Mouse (Mus musculus): ENCODE measurements around the gene Smyd1. TPM values are rescaled to one million over a fixed set of nuclear protein-coding genes. Genes with fewer than 3 reads are reported as not detected.
A peak's percentile ranks its signal among the peaks of the same experiment; 100 is the strongest.
"Not testable (repeated sequence)": the region's sequence is repeated elsewhere in the genome, so short reads cannot be mapped to it uniquely, and the experiment has no call there.

Smyd1 gene
- polyA plus RNA-seq, 1 experiment: not detected

DNA sequence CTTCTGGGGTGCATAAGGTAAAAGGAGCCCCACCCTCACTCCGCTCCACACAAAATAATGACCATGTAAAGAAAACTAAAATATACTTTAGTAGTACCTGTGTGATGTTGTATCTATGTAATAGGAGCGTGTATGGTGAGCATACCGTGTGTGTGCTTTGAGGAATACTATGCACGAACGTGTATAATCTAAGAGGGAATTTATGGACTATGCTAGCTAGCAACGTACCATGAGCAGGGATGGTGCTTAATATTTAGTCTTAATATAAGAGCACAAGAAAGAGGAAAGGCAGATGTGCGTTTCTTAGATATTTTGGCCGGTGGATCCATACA lies 51.0 kb downstream of the Smyd1 start:
- TF ChIP-seq CTCF (IDR thresholded peaks at IDR 0.05; ENCODE audit: insufficient read depth, low read depth, low read length) (no peak), POLR2A (IDR thresholded peaks at IDR 0.05; ENCODE audit: insufficient read depth, low read depth, low read length) (no peak)
- 1% methylated on average over 8 of the region's 8 CpGs for WGBS

DNA sequence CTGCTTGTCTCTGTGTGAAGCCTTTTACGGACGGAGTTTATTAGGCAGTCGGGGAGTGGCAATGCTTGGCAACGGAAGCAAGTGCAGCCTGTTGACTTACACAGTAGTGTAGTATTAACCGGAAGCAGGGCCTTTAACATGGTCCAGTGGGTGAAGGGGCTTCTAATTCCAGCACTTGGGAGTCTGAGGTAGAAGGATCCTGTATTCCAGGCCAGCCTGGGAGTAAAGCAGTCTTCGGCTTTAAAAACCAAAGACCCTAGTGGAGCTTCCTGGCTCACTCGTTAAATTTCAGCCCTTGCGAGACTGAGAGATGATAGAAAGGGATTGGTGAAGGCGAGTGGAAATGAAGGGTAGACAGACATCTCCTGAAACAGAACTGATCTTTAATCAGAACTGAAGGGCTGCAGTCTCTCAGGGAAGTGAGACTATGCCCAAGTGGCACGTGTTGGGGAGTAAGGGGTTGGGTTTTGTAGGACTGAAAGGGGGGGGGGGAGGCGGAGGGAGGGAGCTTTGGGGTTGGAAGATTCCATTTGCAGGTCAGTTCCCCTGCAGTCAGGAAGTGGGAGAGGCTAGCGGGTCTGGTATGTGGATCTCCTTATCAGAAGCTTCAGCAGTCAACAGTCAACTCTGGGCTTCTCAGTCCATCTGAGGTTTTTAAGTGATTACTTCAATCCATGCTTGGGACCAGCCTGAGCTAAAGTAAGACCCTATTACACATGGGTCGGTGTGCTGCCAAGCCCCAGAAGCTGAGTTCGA lies 51.6 kb downstream of the Smyd1 start:
- WGBS: 24% methylated on average over 14 of the region's 14 CpGs
- peak overlapping the region; percentile 3; the same call in 1 of the 2 replicates for H3K27ac ChIP-seq (ENCODE audit: insufficient read depth, low read depth, low read length)
- no peaks in the 10 kb centered on the region for H3K4me1 ChIP-seq (ENCODE audit: control insufficient read depth, insufficient read depth, low read length)
- no peak for TF ChIP-seq POLR2A (IDR thresholded peaks at IDR 0.05; ENCODE audit: insufficient read depth, low read depth, low read length)
- no peak for TF ChIP-seq CTCF (IDR thresholded peaks at IDR 0.05; ENCODE audit: insufficient read depth, low read depth, low read length)
- peak overlapping the region; percentile 33 for H3K4me3 ChIP-seq (ENCODE audit: insufficient read depth, low read depth, low read length)

More for the DNA sequence above, 51.0 kb downstream of the Smyd1 start:
- Histone ChIP-seq H3K4me3 (ENCODE audit: insufficient read depth, low read depth, low read length) (peak overlapping the region; percentile 98), H3K27ac (ENCODE audit: insufficient read depth, low read depth, low read length) (peak overlapping the region; percentile 3; the same call in 1 of the 2 replicates), H3K4me1 (ENCODE audit: control insufficient read depth, insufficient read depth, low read length) (no peaks in the 10 kb centered on the region)

DNA sequence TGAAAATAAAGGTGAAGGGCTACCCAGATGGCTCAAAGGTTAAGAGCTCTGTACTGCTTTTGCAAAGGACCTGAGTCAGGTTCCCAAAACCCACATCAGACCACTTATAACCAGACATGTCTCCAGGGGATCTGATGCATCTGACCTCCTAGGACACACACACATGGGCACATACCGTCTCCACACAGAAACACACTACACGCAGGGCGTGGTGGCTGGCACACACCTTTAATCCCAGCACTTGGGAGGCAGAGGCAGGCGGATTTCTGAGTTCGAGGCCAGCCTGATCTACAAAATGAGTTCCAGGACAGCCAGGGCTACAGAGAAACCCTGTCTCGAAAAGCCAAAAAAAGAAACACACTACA lies 52.4 kb downstream of the Smyd1 start:
- not testable (repeated sequence) for H3K4me1 ChIP-seq (ENCODE audit: control insufficient read depth, insufficient read depth, low read length); H3K4me3 ChIP-seq (ENCODE audit: insufficient read depth, low read depth, low read length); H3K27ac ChIP-seq (ENCODE audit: insufficient read depth, low read depth, low read length)
- WGBS: 96% methylated on average over 6 of the region's 6 CpGs

DNA sequence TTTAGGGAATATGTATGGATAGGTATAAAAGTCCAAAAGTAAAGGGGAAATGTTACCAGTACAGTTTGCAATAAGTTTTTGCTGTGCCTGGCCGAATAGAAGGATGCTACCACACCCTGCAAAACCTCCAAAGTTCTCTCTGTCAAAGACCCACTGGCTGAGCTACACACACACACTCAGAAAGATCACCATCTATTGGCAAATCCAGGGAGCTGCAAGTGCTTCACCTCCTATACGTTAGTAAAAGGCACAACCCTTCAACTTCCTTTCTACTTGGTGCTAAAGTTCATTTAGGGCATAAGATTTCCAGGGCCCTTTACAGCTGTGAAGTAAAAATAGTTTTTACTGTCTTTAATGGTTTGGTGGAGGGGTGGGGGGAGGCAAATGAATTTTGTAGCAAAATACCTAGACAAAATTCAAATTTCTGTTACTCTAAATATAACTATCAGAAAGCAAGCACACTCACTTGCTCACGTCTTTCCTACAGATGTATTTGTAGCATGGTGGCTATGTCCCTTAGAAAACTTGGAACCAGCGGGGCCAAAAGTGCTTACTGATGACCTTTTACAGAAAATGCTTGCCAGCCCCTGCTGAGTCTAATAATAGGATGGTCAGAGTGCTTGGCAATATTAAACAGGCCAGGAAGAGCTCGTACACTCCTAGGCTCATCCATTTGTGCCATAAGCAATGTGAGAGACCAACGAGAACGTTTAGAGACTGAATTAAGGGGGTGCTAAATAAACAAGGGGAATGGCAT lies 52.9 kb downstream of the Smyd1 start:
- H3K4me1 ChIP-seq (ENCODE audit: control insufficient read depth, insufficient read depth, low read length): no peaks in the 10 kb centered on the region
- no peak overlapping the region for H3K27ac ChIP-seq (ENCODE audit: insufficient read depth, low read depth, low read length)
- 66% methylated on average over 7 of the region's 7 CpGs for WGBS
- no peak overlapping the region for H3K4me3 ChIP-seq (ENCODE audit: insufficient read depth, low read depth, low read length)
- TF ChIP-seq POLR2A (IDR thresholded peaks at IDR 0.05; ENCODE audit: insufficient read depth, low read depth, low read length) (no peak), CTCF (IDR thresholded peaks at IDR 0.05; ENCODE audit: insufficient read depth, low read depth, low read length) (no peak)

DNA sequence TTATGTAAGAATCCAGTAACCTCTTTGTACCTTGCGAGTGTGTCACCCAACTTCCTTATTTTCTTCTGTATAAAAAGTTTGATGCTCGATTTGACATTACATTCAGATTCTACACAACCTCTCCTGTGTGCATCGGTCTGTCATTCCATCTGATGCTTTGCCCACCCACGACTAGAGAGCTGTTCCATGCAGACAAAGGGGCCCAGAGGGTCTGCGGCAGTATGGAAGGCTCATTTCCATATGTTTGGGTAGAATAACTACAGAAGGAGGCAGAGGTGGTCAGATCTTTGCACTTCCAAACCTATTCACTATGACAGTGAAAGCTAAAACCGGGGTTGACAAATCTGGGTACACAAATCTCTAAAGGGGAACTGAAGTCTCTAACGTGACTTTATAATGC lies 54.4 kb downstream of the Smyd1 start:
- not testable (repeated sequence) for H3K4me1 ChIP-seq (ENCODE audit: control insufficient read depth, insufficient read depth, low read length); H3K4me3 ChIP-seq (ENCODE audit: insufficient read depth, low read depth, low read length); H3K27ac ChIP-seq (ENCODE audit: insufficient read depth, low read depth, low read length)
- WGBS: 68% methylated on average over 7 of the region's 7 CpGs

DNA sequence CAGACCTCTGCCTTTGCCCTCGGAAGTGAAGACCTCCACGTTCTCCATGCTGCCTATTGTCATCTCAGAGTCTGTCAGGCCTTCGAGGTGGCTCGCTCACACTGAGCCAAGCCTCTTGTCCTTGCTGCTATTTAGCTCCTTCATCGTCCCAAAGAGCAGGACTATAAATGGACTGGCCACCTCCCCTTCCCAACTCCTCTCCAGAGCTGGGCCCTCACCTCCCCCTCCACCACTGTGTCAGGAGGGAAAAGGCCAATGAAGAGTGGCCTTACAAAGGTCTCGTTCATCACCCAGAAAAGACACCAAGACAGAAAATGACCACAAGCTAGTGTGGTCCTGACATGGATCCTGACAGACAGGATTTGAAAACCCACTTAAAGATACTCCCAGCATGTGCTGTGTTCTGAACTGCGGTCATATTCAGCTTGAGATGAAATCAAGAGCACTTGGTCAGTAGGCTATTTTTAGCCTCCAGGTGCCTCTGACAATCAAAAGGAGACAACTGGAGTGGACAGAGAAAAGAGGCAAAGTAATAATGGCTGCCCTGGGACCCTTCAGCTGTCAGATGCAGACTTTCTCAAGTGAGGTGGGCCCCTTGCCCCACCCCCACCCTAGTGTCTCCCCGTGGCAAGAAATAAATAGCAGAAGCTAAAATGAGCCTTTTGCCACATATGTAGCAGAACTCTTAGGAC lies 59.7 kb downstream of the Smyd1 start:
- TF ChIP-seq POLR2A (IDR thresholded peaks at IDR 0.05; ENCODE audit: insufficient read depth, low read depth, low read length) (no peak), CTCF (IDR thresholded peaks at IDR 0.05; ENCODE audit: insufficient read depth, low read depth, low read length) (no peak)
- no peak overlapping the region for H3K27ac ChIP-seq (ENCODE audit: insufficient read depth, low read depth, low read length)
- H3K4me3 ChIP-seq (ENCODE audit: insufficient read depth, low read depth, low read length): no peak overlapping the region
- no peaks in the 10 kb centered on the region for H3K4me1 ChIP-seq (ENCODE audit: control insufficient read depth, insufficient read depth, low read length)
- WGBS: 81% methylated on average over 8 of the region's 8 CpGs

DNA sequence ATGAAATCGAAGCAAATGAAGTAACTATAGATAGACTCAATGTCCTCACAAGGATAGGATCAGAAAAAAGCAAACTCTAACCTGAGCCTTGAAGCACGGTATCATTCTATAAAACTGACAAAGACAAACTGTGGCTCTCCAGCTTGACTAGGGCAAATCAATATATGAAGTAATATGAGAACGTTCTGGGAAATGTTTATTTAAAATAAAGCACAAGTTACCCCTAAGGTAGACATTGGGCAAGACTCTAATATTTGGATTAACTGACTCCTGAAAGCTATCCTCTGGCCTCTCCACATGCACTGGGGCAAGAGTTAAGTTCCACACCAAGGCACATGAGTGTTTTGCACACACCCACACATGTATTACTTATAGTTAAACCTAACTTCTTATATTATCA lies 61.0 kb downstream of the Smyd1 start:
- TF ChIP-seq CTCF (IDR thresholded peaks at IDR 0.05; ENCODE audit: insufficient read depth, low read depth, low read length): no peak
- no peak for TF ChIP-seq POLR2A (IDR thresholded peaks at IDR 0.05; ENCODE audit: insufficient read depth, low read depth, low read length)
- 94% methylated on average over 3 of the region's 3 CpGs for WGBS
- H3K4me1 ChIP-seq (ENCODE audit: control insufficient read depth, insufficient read depth, low read length): no peaks in the 10 kb centered on the region
- H3K27ac ChIP-seq (ENCODE audit: insufficient read depth, low read depth, low read length): no peak overlapping the region
- H3K4me3 ChIP-seq (ENCODE audit: insufficient read depth, low read depth, low read length): no peak overlapping the region

DNA sequence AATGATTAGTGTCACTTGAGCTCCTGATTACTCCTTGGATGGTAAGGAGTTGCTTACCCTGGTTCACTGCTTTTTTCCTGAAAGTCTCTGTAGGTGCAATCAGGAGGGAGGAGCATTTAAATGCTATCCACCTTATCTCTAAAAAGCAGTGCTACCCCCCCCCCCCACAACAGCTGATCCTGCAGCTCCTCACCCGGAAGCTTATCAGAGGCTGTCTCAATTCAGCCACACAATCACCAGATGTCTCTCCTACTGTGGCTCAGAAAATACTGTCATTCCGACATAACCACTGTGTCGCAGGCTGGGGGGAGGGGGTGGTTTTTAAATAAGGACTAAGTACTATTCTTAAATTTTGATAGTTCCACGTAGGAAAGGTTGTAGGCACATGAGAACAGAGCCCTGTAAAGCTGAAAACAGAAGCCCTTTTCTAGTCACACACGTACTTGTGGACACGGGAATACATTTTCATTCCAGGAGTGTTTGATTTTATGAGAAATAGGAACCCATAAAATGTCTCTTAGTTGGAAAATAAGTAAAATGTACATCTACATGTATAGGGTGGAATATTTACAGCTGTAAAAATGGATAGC lies 61.9 kb downstream of the Smyd1 start:
- H3K4me1 ChIP-seq (ENCODE audit: control insufficient read depth, insufficient read depth, low read length): no peaks in the 10 kb centered on the region
- H3K27ac ChIP-seq (ENCODE audit: insufficient read depth, low read depth, low read length): no peak overlapping the region
- 51% methylated on average over 6 of the region's 6 CpGs for WGBS
- TF ChIP-seq POLR2A (IDR thresholded peaks at IDR 0.05; ENCODE audit: insufficient read depth, low read depth, low read length): no peak
- no peak for TF ChIP-seq CTCF (IDR thresholded peaks at IDR 0.05; ENCODE audit: insufficient read depth, low read depth, low read length)
- H3K4me3 ChIP-seq (ENCODE audit: insufficient read depth, low read depth, low read length): no peak overlapping the region

DNA sequence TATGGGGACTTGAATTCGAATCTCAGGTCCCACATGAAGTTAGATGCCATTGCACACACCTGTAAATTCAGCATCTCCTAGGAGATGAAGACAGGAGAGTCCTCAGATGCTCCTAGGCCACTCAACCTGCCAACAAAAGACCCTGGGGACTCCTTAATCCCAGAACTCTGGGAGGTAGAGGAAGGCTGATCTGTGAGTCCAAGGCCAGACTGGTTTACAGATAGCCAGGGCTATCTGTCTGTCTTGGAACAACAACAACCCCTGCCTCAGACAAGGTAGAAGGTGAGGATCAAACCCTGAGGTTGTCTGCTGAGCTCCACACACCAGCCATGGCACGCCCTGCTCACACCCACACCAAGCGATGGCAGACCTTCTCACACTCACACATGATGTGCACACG lies 62.9 kb downstream of the Smyd1 start:
- no peak overlapping the region for H3K4me3 ChIP-seq (ENCODE audit: insufficient read depth, low read depth, low read length)
- H3K4me1 ChIP-seq (ENCODE audit: control insufficient read depth, insufficient read depth, low read length): no peaks in the 10 kb centered on the region
- TF ChIP-seq CTCF (IDR thresholded peaks at IDR 0.05; ENCODE audit: insufficient read depth, low read depth, low read length) (no peak), POLR2A (IDR thresholded peaks at IDR 0.05; ENCODE audit: insufficient read depth, low read depth, low read length) (no peak)
- WGBS: 86% methylated on average over 4 of the region's 4 CpGs
- no peak overlapping the region for H3K27ac ChIP-seq (ENCODE audit: insufficient read depth, low read depth, low read length)
